Mouse (Mus musculus): ENCODE measurements around the gene Tbc1d22b.

The Tbc1d22b gene

GRCm38 (mm10) chr17:29541419-29541818 is 8.2 kb upstream of the Tbc1d22b start:
- no peak for DNase-seq (ENCODE audit: low spot score)

GRCm38 (mm10) chr17:29542831-29543690 is 6.5 kb upstream of the Tbc1d22b start:
- no peak for DNase-seq (ENCODE audit: low spot score)

DNA sequence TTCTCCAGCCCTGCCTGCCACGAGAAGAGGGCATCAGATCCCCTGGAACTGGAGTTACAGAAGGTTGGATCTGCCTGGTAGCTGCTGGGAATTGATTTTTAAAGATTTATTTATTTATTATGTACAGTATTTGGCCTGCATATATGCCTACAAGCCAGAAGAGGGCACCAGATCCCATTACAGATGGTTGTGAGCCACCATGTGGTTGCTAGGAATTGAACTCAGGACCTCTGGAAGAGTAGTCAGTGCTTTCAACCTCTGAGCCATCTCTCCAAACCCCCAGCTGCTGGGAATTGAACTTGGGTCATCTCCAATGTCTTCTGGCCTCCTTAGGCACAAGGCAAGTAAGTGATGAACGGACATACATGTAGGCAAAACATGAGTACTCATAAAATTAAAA is 5.5 kb upstream of the Tbc1d22b start:
- no peak for DNase-seq (ENCODE audit: low spot score)

DNA sequence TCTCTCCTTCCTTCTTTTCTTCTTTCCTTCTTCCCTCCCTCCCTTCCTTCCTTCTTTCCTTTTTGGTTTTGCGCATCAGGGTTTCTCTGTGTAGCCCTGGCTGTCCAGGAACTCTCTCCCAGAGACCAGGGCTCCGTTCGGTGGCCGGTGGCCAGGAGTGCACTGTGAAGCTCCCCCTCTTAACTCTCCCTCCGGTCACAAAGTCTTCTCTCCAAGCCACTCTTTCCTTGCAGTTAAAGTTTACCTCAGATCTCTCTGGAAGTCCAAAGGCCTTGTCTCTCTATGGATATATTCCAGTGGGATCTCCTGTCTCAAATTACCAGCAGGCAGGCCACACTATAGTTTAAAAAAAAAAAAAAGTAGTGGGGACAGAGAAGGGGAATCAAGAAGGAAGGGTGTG is 4.3 kb upstream of the Tbc1d22b start:
- DNase-seq (ENCODE audit: low spot score): no peak

DNA sequence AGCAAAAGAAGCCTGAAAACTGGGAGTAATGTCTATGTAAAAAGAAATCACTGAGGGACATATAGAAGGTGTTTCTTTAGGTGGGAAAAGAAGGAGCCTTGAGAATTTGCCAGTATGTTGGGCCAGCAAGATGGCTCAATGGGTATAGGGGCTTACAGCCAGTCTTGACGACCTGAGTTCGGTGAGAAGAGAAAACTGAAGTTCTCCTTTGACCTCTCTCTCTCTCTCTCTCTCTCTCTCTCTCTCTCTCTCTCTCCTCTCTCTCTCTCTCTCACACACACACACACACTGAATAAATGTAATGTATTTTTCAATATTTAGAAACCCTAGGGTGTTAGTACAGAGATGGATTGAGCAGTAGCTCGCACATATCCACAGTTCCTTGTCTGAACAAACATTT is 1.1 kb upstream of the Tbc1d22b start:
- no peak for DNase-seq (ENCODE audit: low spot score)

DNA sequence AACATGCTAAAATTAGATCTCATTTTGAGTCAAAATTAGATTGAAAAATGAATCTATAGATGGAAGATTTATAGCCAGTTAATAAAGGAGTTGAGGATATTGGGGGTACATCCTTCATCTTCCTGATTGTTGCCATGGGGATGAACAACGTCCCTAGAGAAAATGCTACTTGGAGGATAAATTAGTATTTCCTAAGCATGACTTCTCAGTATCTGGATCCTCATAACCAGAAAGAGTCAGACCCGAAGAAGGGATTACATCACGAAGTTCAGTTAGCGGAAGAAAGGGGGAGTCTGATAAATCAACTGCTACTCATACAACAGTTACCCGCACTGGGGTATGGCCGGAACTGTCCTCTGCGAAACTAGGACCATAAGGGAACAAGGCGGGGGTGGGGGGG is 591 bp upstream of the Tbc1d22b start:
- DNase-seq (ENCODE audit: low spot score): no peak

- no peak for DNase-seq (ENCODE audit: low spot score)
Measured at GRCm38 (mm10) chr17:29551019-29551418, 1.4 kb downstream of the Tbc1d22b start.

DNA sequence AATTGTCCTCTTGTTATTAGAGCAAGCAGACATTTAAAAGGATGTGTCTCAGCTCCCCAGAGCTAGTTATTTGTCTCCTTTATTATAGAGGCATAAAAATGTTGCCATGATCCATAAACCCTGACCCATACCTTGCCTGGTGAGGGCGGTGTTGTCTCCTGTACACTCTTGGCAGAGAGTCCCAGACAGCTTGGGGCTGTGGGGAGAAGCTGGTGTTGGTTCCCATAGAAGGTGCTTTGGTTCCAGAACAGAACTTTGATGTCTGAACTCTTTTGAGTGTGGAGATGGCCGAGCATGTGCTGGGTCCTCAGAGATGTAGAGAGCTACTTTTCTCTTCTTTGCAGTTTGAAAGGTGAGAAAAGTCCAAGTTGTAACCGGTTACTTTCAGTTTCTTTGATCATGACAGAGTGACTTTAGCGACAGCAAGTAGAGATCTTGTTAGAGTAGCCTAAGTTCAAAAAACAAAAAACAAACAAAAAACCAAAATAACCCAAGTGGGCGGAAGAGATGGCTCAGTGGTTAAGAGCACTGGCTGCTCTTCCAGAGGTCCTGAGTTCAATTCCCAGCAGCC is 2.7 kb downstream of the Tbc1d22b start, which contains the start of gene Tmem217:
Gene Tmem217, minus strand, starts transcription at position 224 of the 571 bp plus-strand sequence.
- DNase-seq (ENCODE audit: low spot score): no peak

DNA sequence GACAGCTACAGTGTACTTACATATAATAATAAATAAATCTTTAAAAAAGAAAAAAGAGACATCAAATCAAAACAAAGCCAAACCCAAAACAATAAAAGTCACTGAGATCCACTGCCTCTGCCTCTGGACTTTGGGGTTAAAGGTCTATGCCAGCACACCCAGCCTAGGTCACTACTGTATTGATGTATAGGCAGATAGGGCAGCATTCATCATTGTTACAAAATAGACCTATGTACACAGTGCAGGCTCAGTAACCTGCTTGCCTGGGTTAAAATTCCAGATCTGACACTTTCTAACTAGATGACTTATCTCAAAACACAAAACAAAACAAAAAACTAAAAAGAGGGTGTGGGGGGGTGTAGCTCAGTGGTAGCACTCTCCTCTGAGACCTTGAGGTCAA is 4.6 kb downstream of the Tbc1d22b start:
- no peak for DNase-seq (ENCODE audit: low spot score)

GRCm38 (mm10) chr17:29556456-29556855 is 6.9 kb downstream of the Tbc1d22b start:
- no peak for DNase-seq (ENCODE audit: low spot score)

- no peak for DNase-seq (ENCODE audit: low spot score)
Measured at GRCm38 (mm10) chr17:29556893-29557292, 7.3 kb downstream of the Tbc1d22b start.

DNA sequence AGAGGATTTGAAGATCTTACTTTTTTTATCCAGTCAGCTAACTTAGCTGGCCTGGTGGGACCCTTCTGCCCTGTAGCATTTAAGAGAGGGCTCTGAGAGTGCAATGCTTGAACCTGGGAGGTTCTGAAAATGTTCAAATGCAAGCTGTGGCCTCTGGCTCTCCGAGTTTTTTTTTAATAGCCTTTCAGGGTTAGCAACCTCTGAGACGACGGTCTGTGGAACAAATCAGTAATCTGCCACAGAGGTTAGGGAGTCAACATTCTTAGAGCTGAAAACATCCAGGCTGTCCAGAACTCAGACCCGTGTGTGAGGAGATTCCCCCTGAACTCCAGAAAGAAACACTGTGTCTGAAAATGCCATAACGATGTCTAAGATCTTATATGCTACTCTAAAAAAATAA is 8.9 kb downstream of the Tbc1d22b start:
- DNase-seq (ENCODE audit: low spot score): no peak

GRCm38 (mm10) chr17:29565521-29565920 is 15.9 kb downstream of the Tbc1d22b start:
- DNase-seq (ENCODE audit: low spot score): no peak

DNA sequence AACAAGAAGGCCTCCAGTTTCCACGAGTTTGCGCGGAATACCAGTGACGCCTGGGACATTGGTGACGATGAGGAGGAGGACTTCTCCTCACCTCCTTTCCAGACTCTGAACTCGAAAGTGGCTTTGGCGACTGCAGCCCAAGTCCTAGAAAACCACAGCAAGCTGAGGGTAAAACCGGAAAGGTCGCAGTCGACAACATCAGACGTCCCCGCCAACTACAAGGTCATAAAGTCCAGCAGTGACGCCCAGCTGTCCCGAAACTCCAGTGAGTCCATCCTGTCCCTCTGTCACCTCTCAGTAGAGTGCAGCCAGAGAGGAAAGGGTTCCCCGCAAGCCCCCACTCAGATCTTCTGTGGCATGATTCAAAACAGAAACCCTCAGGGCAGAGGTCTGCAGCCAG is 18.9 kb downstream of the Tbc1d22b start:
- DNase-seq (ENCODE audit: low spot score): no peak

DNA sequence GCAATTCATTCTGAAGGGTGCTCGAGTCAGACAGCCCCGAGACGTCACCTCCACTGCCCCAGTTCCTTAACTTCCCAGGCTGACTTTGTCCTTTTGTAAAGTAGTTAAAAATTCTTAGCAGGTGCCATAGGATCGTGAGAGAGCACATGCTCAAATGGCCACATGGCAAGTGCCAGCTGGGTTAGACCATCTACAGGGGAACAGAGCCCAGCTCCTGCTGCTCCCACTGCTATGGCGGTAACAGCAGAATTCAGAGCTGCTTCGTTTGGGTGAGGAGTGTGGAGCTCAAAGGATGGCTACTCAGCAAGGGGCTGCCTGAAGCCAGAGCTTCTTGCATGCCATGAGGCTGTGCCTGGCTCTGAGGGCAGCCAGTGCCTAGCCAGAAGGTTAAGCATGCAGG is 20.2 kb downstream of the Tbc1d22b start:
- DNase-seq (ENCODE audit: low spot score): no peak

DNA sequence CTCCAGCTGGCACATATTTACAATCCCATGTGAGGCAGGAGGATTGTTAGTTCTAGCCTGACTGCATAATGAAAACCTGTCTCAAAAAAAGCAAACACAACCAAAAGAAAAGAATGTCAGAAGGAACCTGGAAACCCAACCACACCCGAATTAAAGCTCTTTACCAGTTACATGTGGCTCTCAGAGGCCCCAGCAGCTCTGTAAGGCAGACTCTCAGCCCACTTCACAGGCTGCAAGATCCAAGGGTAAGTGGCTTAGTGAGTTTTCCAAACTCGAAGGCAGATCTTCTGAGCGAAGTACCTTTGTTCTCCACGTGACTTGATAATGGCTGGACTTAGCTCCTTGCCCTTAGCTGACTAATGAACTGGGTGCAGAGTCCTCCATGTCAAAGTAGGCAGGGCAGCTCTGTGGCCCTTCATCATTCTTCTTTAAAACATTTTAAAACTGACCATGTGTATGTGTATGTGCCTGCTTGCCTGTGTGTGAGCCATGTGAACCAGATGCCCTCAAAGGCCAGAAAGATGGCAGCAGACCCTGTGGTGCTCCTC is 30.1 kb downstream of the Tbc1d22b start:
- no peak for DNase-seq (ENCODE audit: low spot score)

- no peak for DNase-seq (ENCODE audit: low spot score)
Measured at GRCm38 (mm10) chr17:29583569-29583968, 34.0 kb downstream of the Tbc1d22b start.

DNA sequence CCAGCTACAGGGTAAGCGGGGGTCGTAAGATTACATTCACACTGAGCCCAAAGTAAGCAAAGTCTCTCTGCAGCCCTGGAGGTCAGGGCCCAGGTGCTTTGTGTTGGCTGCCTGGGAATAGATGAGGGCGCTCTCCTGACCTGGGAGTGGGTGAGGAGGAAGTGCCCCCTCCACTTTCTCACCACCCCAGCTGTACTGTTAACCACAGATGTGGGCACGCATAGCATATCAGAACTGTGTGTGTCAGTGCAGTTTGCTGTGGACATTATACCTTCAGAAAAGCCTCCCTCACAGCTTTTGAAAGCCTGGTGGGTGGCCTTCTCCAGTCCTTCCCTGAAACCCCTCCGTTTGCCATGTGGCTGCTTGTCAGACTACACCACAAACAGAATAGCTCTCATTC is 34.7 kb downstream of the Tbc1d22b start:
- no peak for DNase-seq (ENCODE audit: low spot score)

GRCm38 (mm10) chr17:29584737-29585136 is 35.2 kb downstream of the Tbc1d22b start:
- no peak for DNase-seq (ENCODE audit: low spot score)

- no peak for DNase-seq (ENCODE audit: low spot score)
Measured at GRCm38 (mm10) chr17:29585446-29585845, 35.9 kb downstream of the Tbc1d22b start.

DNA sequence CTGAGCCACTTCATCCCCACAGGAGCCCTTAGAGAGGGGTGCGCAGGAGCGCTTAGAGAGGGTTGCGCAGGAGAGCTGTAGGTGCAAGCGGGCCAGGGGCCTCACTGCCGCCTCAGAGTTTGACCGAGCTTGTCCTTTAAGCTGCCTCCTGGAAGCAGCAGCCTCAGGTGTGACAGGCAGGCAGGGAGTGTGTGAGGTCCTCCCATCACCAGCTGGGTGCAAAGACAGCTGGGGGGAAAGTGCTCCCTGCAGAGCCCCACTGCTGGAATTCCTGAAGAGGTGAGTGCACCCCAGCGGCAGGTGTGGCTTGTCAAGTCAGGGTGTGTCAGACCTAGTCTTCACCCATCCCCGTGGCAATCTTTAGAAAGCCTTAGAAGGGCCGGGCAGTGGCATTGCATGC is 37.3 kb downstream of the Tbc1d22b start:
- DNase-seq (ENCODE audit: low spot score): no peak

GRCm38 (mm10) chr17:29589221-29589898 is 39.8 kb downstream of the Tbc1d22b start:
- peak; percentile 81 for DNase-seq (ENCODE audit: low spot score)
